Mouse (Mus musculus): ENCODE measurements around the gene Sdccag8.
A peak's percentile ranks its signal among the peaks of the same experiment; 100 is the strongest.
"Not testable (repeated sequence)": the region's sequence is repeated elsewhere in the genome, so short reads cannot be mapped to it uniquely, and the experiment has no call there.

Sdccag8 gene

GRCm38 (mm10) chr1:176827945-176828485, 13.6 kb downstream of the Sdccag8 start:
- DNase-seq (ENCODE audit: low read depth in 1 of 2, low spot score in 2 of 2): no peak

GRCm38 (mm10) chr1:176828666-176829065, 14.2 kb downstream of the Sdccag8 start:
- no peak for DNase-seq (ENCODE audit: low read depth in 1 of 2, low spot score in 2 of 2)

DNA sequence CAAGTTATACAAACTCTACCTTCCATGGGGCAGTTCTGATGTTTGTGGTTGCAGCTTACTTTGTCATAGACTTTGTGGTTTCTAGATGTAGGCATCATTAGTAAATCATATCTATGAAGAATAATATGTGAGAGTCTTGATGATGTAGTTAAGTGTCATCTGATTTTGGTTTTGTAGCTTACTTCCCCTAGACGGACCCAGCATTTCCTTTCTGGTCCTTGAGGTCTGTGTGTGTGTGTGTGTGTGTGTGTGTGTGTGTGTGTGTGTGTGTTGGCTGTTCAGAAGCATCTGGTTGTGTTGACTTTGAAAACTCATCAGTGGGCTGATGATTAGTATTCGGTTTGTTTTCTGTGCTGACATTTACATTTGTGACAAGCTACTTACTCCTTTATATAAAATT, 17.6 kb downstream of the Sdccag8 start:
- no peak for DNase-seq (ENCODE audit: low read depth in 1 of 2, low spot score in 2 of 2)

- DNase-seq (ENCODE audit: low read depth in 1 of 2, low spot score in 2 of 2): no peak
Observed at GRCm38 (mm10) chr1:176832607-176833006, 18.1 kb downstream of the Sdccag8 start.

GRCm38 (mm10) chr1:176833257-176833656, 18.8 kb downstream of the Sdccag8 start:
- DNase-seq (ENCODE audit: low read depth in 1 of 2, low spot score in 2 of 2): no peak

GRCm38 (mm10) chr1:176833948-176834347, 19.5 kb downstream of the Sdccag8 start:
- no peak for DNase-seq (ENCODE audit: low read depth in 1 of 2, low spot score in 2 of 2)

DNA sequence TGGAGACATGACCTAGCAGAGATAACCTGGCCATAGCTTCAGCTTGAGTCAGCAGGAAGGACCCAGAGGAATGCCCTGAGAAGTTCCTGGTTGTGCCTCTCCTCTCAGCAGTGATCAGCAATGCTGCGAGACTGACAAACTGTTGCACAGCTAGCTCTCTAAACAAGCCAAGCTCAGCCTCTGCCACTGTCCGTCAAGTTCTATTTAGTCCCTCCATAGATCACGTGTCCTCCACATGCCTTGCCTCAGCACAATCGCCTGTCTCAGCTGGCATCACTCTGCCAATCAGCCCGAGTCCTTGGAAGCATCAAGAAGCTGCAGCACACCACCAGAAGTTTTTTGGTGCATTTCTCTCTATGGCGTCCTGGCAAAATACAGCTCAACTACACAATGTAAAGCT, 20.4 kb downstream of the Sdccag8 start:
- DNase-seq (ENCODE audit: low read depth in 1 of 2, low spot score in 2 of 2): no peak

- no peak for DNase-seq (ENCODE audit: low read depth in 1 of 2, low spot score in 2 of 2)
Observed at GRCm38 (mm10) chr1:176835501-176836294, 21.2 kb downstream of the Sdccag8 start.

DNA sequence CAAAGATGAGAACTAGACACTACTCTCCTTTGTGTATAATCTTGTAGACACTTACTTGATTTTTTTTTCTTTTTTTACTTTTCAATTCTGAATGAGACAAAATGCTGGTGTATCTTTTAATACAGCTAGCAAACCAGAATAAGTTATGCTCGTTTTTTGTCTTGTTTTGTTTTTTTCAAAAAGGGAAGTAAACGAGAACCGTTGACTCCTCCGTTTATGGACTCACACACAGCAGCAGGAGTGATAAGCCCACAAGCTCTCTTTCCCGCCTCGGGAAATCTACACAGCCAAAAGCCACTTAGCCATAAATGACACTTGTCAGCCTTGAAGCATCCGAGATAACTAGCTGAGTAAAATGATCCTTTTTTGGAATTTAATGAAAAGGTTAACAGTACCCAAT, 22.1 kb downstream of the Sdccag8 start:
- DNase-seq (ENCODE audit: low read depth in 1 of 2, low spot score in 2 of 2): not testable (repeated sequence)

DNA sequence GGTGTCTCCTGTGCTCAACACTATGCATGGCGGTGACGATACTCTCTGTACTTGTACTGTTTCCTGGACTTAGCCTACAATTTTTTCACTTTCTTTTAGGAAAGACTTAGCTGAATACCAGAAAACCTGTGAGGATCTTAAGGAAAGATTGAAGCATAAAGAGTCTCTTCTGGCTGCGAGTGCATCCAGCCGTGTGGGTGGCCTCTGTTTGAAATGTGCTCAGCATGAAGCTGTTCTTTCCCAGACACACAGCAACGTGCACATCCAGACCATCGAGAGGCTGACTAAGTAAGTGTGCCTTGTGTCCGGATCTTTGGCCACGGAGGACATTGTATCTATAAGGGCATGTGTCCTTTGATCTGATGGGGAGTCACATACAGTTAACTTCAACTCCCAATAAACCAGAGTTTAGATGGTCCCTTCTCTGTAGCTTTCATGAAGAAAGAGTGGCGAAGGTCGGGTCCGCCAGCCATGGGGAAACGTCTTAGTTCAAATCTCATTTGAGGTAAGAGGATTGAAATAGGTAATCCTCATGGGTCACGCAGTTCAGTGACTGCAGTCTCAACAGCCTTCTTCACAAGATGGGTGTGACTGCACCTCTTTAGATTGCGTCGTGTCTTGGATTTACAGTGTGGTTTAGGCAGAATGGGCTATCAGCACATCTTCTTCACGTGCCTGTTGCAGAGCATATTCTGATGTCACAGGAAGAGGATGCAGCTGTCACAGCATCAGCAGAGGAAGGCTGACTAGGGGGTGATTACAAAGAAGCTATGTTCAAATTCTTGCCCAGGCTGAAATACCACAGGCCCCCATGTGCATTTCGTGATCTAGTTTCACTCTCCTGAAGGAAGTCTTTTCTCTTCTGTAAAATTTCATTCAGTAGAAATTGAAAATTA, 30.9 kb downstream of the Sdccag8 start:
- no peak for DNase-seq (ENCODE audit: low read depth in 1 of 2, low spot score in 2 of 2)

GRCm38 (mm10) chr1:176847118-176847859, 32.8 kb downstream of the Sdccag8 start:
- no peak for DNase-seq (ENCODE audit: low read depth in 1 of 2, low spot score in 2 of 2)

DNA sequence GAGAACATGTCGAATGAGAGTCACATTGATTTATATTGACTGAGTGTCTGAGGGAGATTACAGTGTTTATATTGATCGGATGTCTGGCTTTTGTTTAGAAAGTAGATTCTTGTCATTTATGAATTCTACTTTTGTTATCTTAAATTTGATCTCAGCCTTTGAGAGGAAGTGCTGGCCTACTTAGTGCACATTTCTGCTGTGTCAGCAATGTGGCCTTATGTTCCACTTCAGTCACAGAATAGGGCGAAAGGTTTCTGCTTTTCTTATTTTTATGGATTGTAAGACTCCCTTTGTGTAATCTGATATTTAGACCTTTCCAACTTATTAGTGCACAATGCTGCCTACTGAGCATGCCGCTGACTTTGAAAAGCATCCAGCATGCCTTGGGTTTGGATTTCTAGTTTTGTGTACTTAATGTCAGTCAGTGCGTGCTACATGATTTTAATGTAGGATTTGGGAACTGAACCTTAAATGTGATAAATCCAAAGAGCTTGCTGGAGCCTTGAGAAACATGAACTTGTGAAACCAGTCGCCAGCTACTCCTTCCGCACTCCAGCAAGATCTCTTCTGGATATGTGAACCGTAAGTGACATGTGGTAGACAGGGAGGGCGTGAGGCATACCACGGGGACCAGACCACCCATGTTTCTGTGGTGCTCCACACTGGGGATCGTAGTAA, 34.3 kb downstream of the Sdccag8 start:
- DNase-seq (ENCODE audit: low read depth in 1 of 2, low spot score in 2 of 2): no peak

DNA sequence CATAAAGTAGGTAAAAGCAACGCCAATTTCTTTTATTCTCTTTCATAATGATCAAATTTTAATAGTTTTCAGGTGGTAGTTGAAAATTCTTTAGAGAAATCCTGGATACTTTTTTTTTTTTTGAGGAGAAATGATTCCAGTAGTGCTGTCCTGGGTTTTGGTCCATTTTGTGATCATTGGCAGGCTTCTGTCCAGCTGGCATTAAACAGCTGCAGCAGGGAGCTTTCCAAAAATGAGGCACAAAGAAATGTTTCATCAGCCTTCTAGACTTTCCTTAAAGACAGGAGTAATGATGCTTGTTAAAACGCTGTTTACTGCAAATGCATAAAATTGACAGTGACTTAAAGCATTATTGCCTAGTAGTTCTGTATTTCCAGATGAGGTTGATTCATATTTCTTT, 34.9 kb downstream of the Sdccag8 start:
- DNase-seq (ENCODE audit: low read depth in 1 of 2, low spot score in 2 of 2): no peak

DNA sequence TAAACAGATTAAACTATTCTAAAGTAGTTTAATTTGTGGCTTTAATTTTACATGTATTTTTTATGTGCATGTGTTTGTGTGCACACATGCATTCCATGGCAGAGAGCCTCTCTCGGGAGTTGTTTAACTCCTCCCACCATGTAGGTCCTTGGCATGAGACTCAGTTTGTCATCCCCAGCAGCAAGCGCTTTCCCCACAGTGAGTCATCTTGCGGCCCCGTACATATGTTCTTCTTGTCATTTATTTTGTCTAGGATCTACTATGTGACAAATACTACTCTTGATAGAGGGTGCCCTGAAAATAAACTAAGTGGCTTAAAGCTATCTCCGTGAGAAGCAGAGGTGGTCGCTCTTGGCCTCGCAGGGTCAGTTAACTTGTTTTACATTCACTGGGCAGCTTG, 36.9 kb downstream of the Sdccag8 start:
- no peak for DNase-seq (ENCODE audit: low read depth in 1 of 2, low spot score in 2 of 2)

DNA sequence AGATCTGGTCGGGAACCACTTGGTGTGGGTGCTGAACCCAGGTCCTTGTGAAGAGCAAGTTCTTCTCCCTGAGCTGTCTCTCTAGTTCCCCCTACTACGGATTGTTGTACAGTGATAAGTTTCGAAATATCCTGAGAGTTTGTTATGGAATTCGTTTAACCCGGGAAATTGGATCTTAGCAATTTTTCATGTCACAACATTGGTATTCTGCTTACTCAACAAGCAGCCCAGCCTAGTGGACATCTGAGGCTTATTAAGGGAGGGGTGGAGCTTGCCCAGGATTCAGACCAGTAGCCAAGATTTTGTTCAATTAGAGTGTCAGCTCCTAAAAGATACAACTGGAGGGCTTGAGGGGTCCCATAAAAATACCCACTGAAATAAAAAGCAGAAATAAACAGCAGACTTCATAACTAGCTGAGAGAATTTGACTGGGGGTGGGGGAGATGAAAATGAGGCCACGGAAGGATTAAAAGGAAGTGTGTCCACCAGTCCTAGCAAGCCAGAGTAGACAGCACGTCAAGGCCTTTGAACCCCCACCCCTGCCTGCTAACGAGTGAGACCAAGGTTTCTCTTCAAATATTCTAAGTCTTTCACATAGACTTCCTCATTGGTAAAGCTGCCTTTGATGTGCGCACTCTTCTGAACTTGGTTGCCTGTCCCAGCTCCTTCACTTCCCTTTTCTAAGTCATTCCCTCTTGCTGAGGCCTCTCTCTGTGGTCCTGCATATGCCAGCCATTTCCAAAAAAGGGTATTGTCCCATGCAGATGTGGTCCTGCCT, 38.5 kb downstream of the Sdccag8 start:
- DNase-seq (ENCODE audit: low read depth in 1 of 2, low spot score in 2 of 2): no peak

DNA sequence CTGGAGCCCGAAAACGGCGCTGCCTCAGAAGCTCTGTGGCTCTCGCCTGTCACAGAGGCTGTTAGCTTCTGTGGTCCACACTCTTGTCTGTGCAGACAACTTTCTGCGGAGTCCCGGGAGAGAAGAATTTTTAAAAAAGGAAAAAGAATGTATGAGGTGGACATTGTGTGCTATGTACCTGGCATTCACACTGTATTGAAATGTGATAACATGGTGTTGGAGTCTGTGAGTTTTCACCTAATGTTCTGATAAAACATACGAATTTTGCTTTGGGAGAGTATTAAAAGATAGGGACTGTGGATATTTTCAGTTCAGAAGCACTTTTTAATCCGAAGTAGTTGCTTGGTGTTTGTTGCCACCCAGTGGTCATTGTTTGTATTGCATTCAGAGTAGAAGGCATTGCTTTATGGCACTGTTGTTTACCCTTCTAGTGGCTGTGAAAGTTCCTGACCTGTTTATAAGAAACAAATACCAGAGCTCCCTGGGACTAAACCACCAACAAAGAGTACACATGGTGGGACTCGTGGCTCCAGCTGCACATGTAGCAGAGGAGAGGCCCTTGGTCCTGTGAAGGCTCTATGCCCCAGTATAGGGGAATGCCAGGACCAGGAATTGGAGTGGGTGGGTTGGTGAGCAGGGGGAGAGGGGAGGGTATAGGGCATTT, 47.7 kb downstream of the Sdccag8 start:
- DNase-seq (ENCODE audit: low read depth in 1 of 2, low spot score in 2 of 2): peak; percentile 13 to 31

- DNase-seq (ENCODE audit: low read depth in 1 of 2, low spot score in 2 of 2): no peak
Observed at GRCm38 (mm10) chr1:176870501-176870900, 56.0 kb downstream of the Sdccag8 start.

- DNase-seq (ENCODE audit: low read depth in 1 of 2, low spot score in 2 of 2): no peak
Observed at GRCm38 (mm10) chr1:176871975-176872374, 57.5 kb downstream of the Sdccag8 start.

DNA sequence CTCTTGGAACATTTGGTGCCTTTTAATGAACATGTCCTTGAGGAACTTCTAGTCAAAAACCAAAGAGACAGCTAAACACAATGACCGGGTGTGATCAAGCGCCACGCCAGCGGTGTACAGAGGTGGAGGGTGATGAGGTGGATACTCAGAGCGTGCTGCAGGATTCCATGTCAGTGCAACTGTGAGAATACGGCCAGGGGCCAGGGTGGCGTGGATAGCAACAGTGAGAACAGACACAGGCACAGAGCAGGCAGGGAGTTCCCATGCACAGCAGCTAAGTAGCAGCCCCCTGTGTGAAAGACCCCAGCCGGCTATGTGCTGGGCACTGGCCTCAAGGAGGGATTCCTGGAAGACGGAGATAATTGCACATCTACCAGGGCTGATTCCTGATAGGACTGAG, 59.0 kb downstream of the Sdccag8 start:
- no peak for DNase-seq (ENCODE audit: low read depth in 1 of 2, low spot score in 2 of 2)

Data from monocyte, adult 2 months (primary cell).